Mouse (Mus musculus) layer of hippocampus, postnatal 10 days (tissue): ENCODE measurements around the gene Ints5. TPM values are rescaled to one million over a fixed set of nuclear protein-coding genes. Genes with fewer than 3 reads are reported as not detected.
"Not testable (repeated sequence)": the region's sequence is repeated elsewhere in the genome, so short reads cannot be mapped to it uniquely, and the experiment has no call there.

Source experiments
- DNase-seq, 2 experiments: peaks; one replicate each; pipeline ENCODE4 v3.0.0; 2021; ENCODE audit warnings: low spot score in 2 of 2
- long read RNA-seq: library from polyadenylated mRNA; stranded (forward); transcript quantifications from one replicate; pipeline ENCODE4 v2.0.0, GENCODE M21; 2023
- total RNA-seq, 2 experiments: library from RNA; stranded (reverse); gene quantifications; 2 replicates each; pipeline ENCODE4 v1.2.3; 2021

Gene Ints5
- 10 to 100 TPM; 24.6 to 25.0 TPM for total RNA-seq
- long read RNA-seq, transcript Ints5-201 (2 exons, 3,274 nt) = major isoform, 5 of 14 reads
- long read RNA-seq, partial matches to known transcripts = 9 of 14 reads
- long read RNA-seq, other reads (novel, unspliced or antisense) = 0 of 14 reads

DNA sequence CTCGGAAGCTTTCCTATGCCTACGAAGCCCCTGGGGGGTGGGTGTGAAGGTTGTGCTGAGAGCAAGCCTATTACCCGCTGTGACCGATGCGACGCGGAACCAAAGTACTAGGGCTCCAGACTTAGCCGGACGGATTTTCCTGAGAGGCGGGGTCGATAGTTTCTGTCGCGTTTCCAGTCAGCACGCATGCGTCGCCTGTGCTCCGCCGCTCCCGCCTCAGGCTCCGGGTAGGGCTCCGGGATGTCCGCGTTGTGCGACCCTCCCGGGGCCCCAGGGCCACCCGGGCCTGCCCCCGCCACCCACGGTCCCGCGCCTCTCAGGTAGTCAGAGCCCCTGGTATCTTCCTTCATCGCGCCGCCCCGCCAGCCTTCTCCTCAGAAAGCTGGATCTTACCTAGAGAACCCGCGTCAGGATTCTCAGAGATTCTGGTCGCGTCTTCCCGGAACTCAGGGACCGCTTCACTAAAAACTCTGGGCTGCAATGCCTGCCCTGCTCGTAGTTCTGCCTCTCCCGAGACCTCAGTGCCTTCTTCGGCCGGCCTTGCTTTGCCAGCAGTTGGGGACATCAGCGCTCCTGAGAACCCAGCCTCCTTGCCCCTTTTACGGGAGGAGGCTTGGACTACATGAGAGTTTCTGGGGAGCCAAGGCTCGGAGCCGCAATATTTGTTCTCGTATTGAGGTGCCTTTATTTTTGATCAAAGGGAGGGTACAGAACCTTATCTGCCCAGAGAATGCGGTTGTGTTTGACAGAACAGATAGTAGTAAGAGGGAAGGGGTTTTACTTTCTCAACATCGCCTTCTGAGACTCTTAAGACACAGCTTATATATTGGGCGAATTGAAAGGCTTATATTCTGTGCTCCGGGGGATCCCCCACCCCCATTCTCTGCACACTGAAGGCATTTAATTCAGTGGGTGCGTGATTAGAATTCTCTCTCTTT is at the start of gene Ints5:
Gene Ints5, plus strand, starts transcription at position 177 of the 938 bp plus-strand sequence.
- peak; percentile 87 to 90 for DNase-seq

DNA sequence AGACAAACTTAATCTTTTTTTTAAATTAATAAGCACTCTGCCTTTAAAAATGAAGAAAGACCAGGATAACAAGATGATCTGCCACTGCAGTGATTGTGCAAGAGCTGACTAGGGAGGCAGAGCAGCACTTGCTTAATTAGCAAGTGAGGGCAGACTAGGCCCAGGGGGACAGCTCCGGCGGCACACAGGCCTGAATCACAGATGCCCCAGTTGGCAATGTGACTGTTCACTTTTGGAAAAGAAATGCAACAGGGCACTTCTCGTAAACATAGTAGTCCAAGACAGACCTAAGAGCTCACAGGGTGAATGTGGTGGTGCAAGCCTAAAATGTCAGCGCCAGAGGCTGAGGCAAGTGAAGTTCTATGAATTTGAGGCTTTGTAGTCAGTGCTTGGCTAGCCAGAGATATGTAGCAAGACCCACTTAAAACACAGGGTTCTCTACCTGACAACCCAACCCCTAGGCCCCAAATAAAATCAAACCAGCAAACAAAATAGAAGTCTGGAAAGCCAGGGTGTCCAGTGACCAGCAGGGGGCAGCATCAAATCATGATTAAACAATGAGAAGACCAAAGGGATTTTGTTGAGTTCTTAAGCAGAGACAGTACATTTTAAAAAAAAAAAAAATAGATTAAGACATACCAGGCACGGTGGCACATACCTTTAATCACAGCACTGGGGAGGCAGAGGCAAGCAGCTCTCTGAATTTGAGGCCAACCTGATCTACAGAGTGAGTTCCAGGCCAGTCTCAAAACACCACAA is 48.3 kb upstream of the Ints5 start:
- peak; percentile 83 to 86 for DNase-seq

- no peak for DNase-seq
Measured at GRCm38 (mm10) chr19:8848356-8848755, 44.4 kb upstream of the Ints5 start.

GRCm38 (mm10) chr19:8850402-8850901 is 42.4 kb upstream of the Ints5 start, which contains the start of gene Lrrn4cl:
Gene Lrrn4cl (plus strand): TSS chr19:8850768.
- no peak for DNase-seq

- DNase-seq = no peak
Measured at GRCm38 (mm10) chr19:8851639-8852038, 41.2 kb upstream of the Ints5 start.

DNA sequence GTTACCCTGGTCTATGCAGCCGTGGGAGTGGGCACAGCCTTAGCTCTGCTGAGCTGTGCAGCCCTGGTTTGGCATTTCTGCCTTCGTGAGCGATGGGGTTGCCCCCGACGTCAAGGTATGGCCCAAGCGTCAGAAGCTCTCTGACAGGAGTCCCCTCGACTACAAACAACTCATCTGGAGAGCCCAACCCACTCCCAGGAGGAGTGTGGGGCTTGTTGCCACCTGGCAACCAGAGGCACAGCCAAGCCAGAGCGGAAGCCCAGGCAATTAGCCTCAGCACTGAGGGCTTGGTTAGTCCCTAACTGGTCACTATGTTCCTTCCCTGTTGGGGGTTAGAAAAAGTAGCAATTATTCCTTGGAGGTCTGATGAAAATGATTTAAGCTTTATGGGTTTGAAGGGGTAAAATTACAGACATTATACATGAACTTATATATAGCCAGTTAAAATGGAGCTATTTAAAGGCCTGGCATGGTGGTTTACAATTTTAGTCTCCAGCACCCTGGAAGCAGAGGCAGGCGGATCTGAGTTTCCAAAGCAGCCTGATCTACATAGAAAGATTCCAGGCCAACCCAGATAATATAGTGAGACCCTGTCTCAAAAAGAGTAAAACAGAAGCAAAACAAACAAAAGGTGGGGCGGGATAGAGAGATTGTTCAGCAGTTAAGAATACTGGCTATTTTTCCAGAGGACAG is 40.4 kb upstream of the Ints5 start:
- DNase-seq = no peak

GRCm38 (mm10) chr19:8853117-8853516 is 39.7 kb upstream of the Ints5 start:
- no peak for DNase-seq

DNA sequence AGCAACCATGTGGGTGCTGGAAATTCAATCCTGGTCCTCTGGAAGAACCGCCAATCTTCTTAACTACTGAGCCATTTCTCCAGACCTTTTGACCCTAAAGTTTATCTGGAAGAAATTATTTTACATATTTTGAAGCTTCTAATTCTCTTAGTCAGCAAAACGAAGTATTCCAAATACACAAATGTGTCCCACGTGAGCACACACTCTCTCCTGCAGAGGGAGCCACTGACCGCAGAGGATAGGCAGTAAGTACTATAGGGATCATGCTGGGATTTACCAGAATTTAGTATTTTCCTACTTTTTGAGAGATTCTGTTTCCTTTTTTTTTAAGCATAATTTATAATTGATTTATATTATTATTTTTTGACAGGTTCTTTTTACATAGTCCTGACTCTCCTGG is 35.1 kb upstream of the Ints5 start:
- peak in 1 of 2 experiments; percentile 45 for DNase-seq

DNA sequence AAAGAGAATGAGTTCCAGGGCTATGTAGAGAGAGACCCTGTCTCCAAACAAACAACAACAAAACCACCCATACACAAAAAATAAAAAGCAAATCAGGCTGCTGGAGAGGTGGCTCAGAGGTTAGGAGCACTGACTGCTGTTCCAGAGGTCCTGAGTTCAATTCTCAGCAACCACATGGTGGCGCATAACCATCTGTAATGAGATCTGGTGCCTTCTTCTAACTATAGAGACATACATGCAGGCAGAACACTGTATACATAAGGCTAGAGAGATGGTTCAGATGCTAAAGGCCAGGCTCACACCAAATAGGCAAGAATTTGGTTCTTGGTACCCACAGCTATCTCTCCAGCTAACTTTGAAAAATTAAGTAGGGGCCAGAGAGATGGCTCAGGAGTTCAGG is 33.8 kb upstream of the Ints5 start:
- DNase-seq = no peak

DNA sequence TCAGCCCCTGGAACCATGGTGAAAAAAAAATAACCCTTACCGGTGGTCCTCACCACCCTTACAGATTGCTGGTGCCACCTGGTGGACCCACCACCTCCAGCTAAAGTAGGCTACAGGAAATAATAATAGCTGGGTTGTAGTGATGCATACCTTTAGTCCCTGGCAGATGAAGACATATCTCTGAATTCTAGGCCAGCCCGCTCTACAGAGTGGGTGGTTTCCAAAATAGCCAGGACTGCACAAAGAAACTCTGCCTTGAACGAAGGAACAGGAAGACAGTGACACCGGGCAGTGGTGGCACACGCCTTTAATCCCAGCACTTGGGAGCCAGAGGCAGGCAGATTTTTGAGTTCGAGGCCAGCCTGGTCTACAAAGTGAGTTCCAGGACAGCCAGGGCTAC is 28.5 kb upstream of the Ints5 start:
- DNase-seq = no peak

GRCm38 (mm10) chr19:8870381-8870780 is 22.4 kb upstream of the Ints5 start:
- not testable (repeated sequence) for DNase-seq

GRCm38 (mm10) chr19:8870838-8871237 is 22.0 kb upstream of the Ints5 start:
- no peak for DNase-seq

- DNase-seq = peak; percentile 97
Measured at GRCm38 (mm10) chr19:8871267-8872186, 21.3 kb upstream of the Ints5 start, which contains the start of gene Ubxn1. Gene Ubxn1 (plus strand): TSS chr19:8871496.

- DNase-seq = no peak
Measured at GRCm38 (mm10) chr19:8872266-8872840, 20.5 kb upstream of the Ints5 start.

DNA sequence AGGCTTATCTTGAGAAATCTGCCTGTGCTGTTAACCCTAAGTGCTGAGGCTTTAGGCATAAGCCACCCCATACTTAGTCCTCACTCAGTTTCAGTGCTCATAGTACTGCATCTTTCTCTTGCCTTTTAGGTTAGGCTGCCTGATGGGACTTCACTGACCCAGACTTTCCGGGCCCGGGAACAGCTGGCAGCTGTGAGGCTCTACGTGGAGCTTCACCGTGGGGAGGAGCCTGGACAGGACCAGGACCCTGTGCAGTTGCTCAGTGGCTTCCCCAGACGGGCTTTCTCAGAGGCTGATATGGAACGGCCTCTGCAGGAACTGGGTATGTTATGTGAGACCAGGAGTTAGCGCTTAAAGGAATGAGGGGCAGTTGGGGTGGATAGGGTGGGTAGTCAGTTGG is 17.8 kb upstream of the Ints5 start:
- no peak for DNase-seq

DNA sequence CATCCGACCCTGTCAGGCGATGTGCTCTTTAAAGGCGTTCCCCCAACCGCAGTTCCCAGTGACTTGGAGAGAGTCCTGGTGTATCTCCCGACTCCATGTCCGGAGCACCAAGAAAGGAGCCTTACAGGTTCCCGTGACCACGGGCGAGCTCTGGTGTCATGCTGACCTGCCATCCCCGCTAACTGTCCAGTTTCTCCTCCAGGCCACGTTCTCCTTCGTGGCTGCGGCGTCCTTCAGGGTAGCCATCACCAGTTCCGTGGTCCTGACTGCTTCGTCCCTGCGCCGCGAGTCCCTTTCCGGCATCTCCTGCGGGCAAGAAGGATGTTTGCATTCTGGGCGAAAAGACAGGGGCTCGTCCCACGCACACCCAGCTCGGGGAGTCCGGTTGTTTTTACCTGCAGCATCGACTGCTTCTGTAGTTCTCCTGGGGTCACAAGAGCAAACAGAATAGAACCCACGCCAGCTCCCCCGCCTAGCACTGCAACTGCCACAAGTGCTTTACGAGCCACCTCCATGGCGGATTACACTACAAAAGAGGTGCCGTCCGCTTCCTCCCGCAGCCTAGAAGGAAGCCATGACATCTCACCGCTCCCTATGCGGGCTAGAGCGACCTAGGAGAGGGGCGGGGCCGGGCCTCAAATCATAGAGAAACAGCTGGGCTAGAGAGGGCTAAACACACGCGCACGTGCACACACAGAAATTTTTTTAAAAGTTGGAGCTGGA is 12.3 kb upstream of the Ints5 start, which contains the start of gene Uqcc3:
Gene Uqcc3, minus strand, starts transcription at position 613 of the 723 bp plus-strand sequence.
- DNase-seq = peak; percentile 82 to 87

GRCm38 (mm10) chr19:8881034-8881392 is 11.8 kb upstream of the Ints5 start:
- no peak for DNase-seq

- DNase-seq = no peak
Measured at GRCm38 (mm10) chr19:8883616-8884015, 9.2 kb upstream of the Ints5 start, which contains the start of the genes Lbhd1 and Gm49403. Gene Lbhd1 (plus strand): TSS chr19:8883732. Gene Gm49403 (plus strand): TSS chr19:8883930.
